Mouse (Mus musculus): ENCODE results near the gene Ola1. TPM values are rescaled to one million over a fixed set of nuclear protein-coding genes. Genes with fewer than 3 reads are reported as not detected.

Ola1 gene
- polyA plus RNA-seq (2017; shearing (Covaris generic)) = 34.0 TPM

GRCm38 (mm10) chr2:73218913-73219312 is at the start of gene Ola1:
Ola1 (minus strand) TSS chr2:73218924.

Other genes with a start within 250 kb of the Ola1 start
- 143 TPM for gene Sp3, start 238.5 kb downstream of the Ola1 start, polyA plus RNA-seq (2017; shearing (Covaris generic))
- not detected for gene Gm11084, start 232.2 kb downstream of the Ola1 start, polyA plus RNA-seq (2017; shearing (Covaris generic))
- 0.49 TPM for gene Sp9, start 53.0 kb upstream of the Ola1 start, polyA plus RNA-seq (2017; shearing (Covaris generic))
- gene Scrn3, start 93.7 kb upstream of the Ola1 start, polyA plus RNA-seq (2017; shearing (Covaris generic)) = 22.9 TPM
- gene Cir1, start 93.8 kb upstream of the Ola1 start, polyA plus RNA-seq (2017; shearing (Covaris generic)) = 46.0 TPM
- gene Gpr155, start 167.6 kb upstream of the Ola1 start, polyA plus RNA-seq (2017; shearing (Covaris generic)) = 31.0 TPM

All from effector memory CD4-positive, alpha-beta T cell, adult 7 months (primary cell).